Mouse (Mus musculus) MEL (cell line): ENCODE measurements around the gene Plcb1. TPM values are rescaled to one million over a fixed set of nuclear protein-coding genes. Genes with fewer than 3 reads are reported as not detected.

Experiments
- DNase-seq: peaks from one replicate; pipeline ENCODE4 v3.0.0; 2011; ENCODE audit warnings: low read depth, low spot score
- H3K27ac ChIP-seq: 2 replicates; pipeline ENCODE4 v1.5.1; 2012; ENCODE audit warnings: low read depth, mild to moderate bottlenecking, control low read depth, low read length, moderate library complexity; ENCODE audit not compliant: control insufficient read depth
- H3K27me3 ChIP-seq, 2 experiments: fragments of 150-350 bp in 1 of 2; sonication (generic) in 1 of 2; 2 replicates each; pipeline ENCODE4 v1.6.1; 2012; ENCODE audit warnings: low read length in 2 of 2, mild to moderate bottlenecking in 2 of 2, improper control_type of control experiment in 1 of 2, moderate library complexity in 1 of 2; ENCODE audit not compliant: insufficient read depth in 2 of 2, control insufficient read depth in 1 of 2
- H3K36me3 ChIP-seq, 2 experiments: 2 replicates each; pipeline ENCODE4 v1.6.1; 2012 to 2014; ENCODE audit warnings: low read length in 2 of 2, improper control_type of control experiment in 1 of 2, inconsistent platforms in 1 of 2, mild to moderate bottlenecking in 1 of 2; ENCODE audit not compliant: insufficient read depth in 2 of 2, control insufficient read depth in 1 of 2
- H3K4me1 ChIP-seq, 2 experiments: fragments of 150-350 bp in 1 of 2; sonication (generic) in 1 of 2; 2 replicates each; pipeline ENCODE4 v1.6.1; 2012; ENCODE audit warnings: low read length in 2 of 2, improper control_type of control experiment in 1 of 2, mild to moderate bottlenecking in 1 of 2; ENCODE audit not compliant: insufficient read depth in 2 of 2, control insufficient read depth in 1 of 2
- H3K4me3 ChIP-seq, 2 experiments: fragments of 150-350 bp in 1 of 2; sonication (generic) in 1 of 2; 2 replicates each; pipeline ENCODE4 v1.5.1; 2012; ENCODE audit warnings: low read depth in 2 of 2, low read length in 2 of 2, mild to moderate bottlenecking in 2 of 2, moderate library complexity in 2 of 2, control low read depth in 1 of 2, improper control_type of control experiment in 1 of 2; ENCODE audit not compliant: control insufficient read depth in 1 of 2, insufficient read depth in 1 of 2
- H3K79me2 ChIP-seq: 2 replicates; pipeline ENCODE4 v1.6.1; 2012; ENCODE audit warnings: mild to moderate bottlenecking, low read length, moderate library complexity; ENCODE audit not compliant: control insufficient read depth, poor library complexity, insufficient read depth
- H3K9ac ChIP-seq: 2 replicates; pipeline ENCODE4 v1.6.1; 2012; ENCODE audit warnings: low read depth, mild to moderate bottlenecking, control low read depth, low read length, moderate library complexity; ENCODE audit not compliant: control insufficient read depth, poor library complexity, severe bottlenecking
- H3K9me3 ChIP-seq: fragments of 150-350 bp; sonication (generic); replicated peaks from 2 replicates; pipeline ENCODE4 v1.6.1; 2012; ENCODE audit warnings: mild to moderate bottlenecking, low read length, improper control_type of control experiment, moderate library complexity; ENCODE audit not compliant: insufficient read depth
- CHD1 ChIP-seq: IDR thresholded peaks from 2 replicates; pipeline ENCODE4 v1.6.1; 2012; ENCODE audit warnings: low read depth, mild to moderate bottlenecking, inconsistent platforms, low read length, improper control_type of control experiment
- CHD2 ChIP-seq: IDR thresholded peaks from 2 replicates; pipeline ENCODE4 v1.6.1; 2011; ENCODE audit warnings: low read length, improper control_type of control experiment
- ELF1 ChIP-seq: IDR thresholded peaks from 2 replicates; pipeline ENCODE4 v1.6.1; 2014; ENCODE audit warnings: low read depth, mild to moderate bottlenecking, inconsistent platforms, low read length, improper control_type of control experiment, moderate library complexity
- GABPA ChIP-seq: IDR thresholded peaks from 2 replicates; pipeline ENCODE4 v1.6.1; 2012; ENCODE audit warnings: low read depth, mild to moderate bottlenecking, inconsistent platforms, low read length, improper control_type of control experiment, moderate library complexity
- HCFC1 ChIP-seq: IDR thresholded peaks from 2 replicates; pipeline ENCODE4 v1.6.1; 2012; ENCODE audit warnings: low read depth, mild to moderate bottlenecking, inconsistent platforms, low read length, improper control_type of control experiment, moderate library complexity
- MAFK ChIP-seq: IDR thresholded peaks from 2 replicates; pipeline ENCODE4 v1.6.1; 2011; ENCODE audit warnings: low read depth, mild to moderate bottlenecking, low read length, improper control_type of control experiment, borderline replicate concordance
- MAX ChIP-seq: IDR thresholded peaks from 2 replicates; pipeline ENCODE4 v1.6.1; 2011; ENCODE audit warnings: low read length, improper control_type of control experiment
- MEF2A ChIP-seq: IDR thresholded peaks from 2 replicates; pipeline ENCODE4 v1.6.1; 2014; ENCODE audit warnings: low read depth, mild to moderate bottlenecking, inconsistent platforms, low read length, improper control_type of control experiment; ENCODE audit not compliant: poor library complexity, insufficient replicate concordance, severe bottlenecking; ENCODE audit errors: extremely low read depth
- NRF1 ChIP-seq: IDR thresholded peaks from 2 replicates; pipeline ENCODE4 v1.6.1; 2014; ENCODE audit warnings: low read depth, mild to moderate bottlenecking, inconsistent platforms, low read length, improper control_type of control experiment, moderate library complexity; ENCODE audit not compliant: poor library complexity, insufficient read depth, severe bottlenecking
- SIN3A ChIP-seq: IDR thresholded peaks from 2 replicates; pipeline ENCODE4 v1.6.1; 2012; ENCODE audit warnings: low read length, improper control_type of control experiment, inconsistent platforms
- TAL1 ChIP-seq: IDR thresholded peaks from 2 replicates; pipeline ENCODE4 v1.6.1; 2012; ENCODE audit warnings: mild to moderate bottlenecking, inconsistent platforms, low read length, moderate library complexity, mixed read lengths
- TBP ChIP-seq: IDR thresholded peaks from 2 replicates; pipeline ENCODE4 v1.8.0; 2011; ENCODE audit warnings: low read depth, low read length, improper control_type of control experiment
- UBTF ChIP-seq: IDR thresholded peaks from 2 replicates; pipeline ENCODE4 v1.6.1; 2012; ENCODE audit warnings: low read depth, mild to moderate bottlenecking, inconsistent platforms, low read length, improper control_type of control experiment, moderate library complexity, borderline replicate concordance; ENCODE audit not compliant: insufficient read depth
- ZC3H11A ChIP-seq: IDR thresholded peaks from 2 replicates; pipeline ENCODE4 v1.6.1; 2012; ENCODE audit warnings: low read depth, mild to moderate bottlenecking, inconsistent platforms, low read length, improper control_type of control experiment
- polyA plus RNA-seq, 2 experiments: library from polyadenylated mRNA; stranded (reverse) in 1 of 2; unstranded in 1 of 2; fragments of >175 nt in 1 of 2; fragments of >200 nt in 1 of 2; gene quantifications; 2 replicates each; pipeline versions ENCODE4 v1.2.1 to v1.2.4; 2012; ENCODE audit warnings: low replicate concordance in 2 of 2, low read depth in 1 of 2; ENCODE audit not compliant: insufficient read length in 2 of 2, insufficient read depth in 1 of 2, missing spikeins in 1 of 2
- total RNA-seq: library from RNA; depleted of rRNA; stranded (reverse); fragments of 300-350 nt; gene quantifications from 2 replicates; pipeline ENCODE4 v1.2.3, GENCODE M21; 2012

Gene Plcb1
- total and polyA plus RNA-seq, 3 experiments: not detected

- no peaks in the 10 kb centered on the region for H3K79me2 ChIP-seq
- no peak for TF ChIP-seq MEF2A
- no peak for TF ChIP-seq SIN3A
- TF ChIP-seq TBP: no peak
- TF ChIP-seq TAL1: no peak
- no peak for TF ChIP-seq NRF1
- no peak for TF ChIP-seq ELF1
- TF ChIP-seq HCFC1: no peak
- TF ChIP-seq MAX: no peak
- TF ChIP-seq CHD2: no peak
- no peak for TF ChIP-seq ZC3H11A
- no peak for TF ChIP-seq UBTF
- TF ChIP-seq, all 39 proteins: peak for 0
- H3K36me3 ChIP-seq: no peaks in the 10 kb centered on the region
- no peak overlapping the region for H3K4me3 ChIP-seq
- DNase-seq: no peak
- H3K9me3 ChIP-seq: no peaks in the 10 kb centered on the region
- H3K4me1 ChIP-seq: no peaks in the 10 kb centered on the region
- no peak overlapping the region for H3K27ac ChIP-seq
- H3K9ac ChIP-seq: no peak overlapping the region
- H3K27me3 ChIP-seq: no peaks in the 10 kb centered on the region
These were observed 39.8 kb downstream of the Plcb1 start for GRCm38 (mm10) chr2:134825645-134826044.

GRCm38 (mm10) chr2:134826111-134827005, 40.5 kb downstream of the Plcb1 start:
- no peak overlapping the region for H3K9ac ChIP-seq
- H3K4me1 ChIP-seq: no peaks in the 10 kb centered on the region
- H3K27ac ChIP-seq: no peak overlapping the region
- no peaks in the 10 kb centered on the region for H3K27me3 ChIP-seq
- H3K79me2 ChIP-seq: no peaks in the 10 kb centered on the region
- H3K4me3 ChIP-seq: no peak overlapping the region
- no peaks in the 10 kb centered on the region for H3K9me3 ChIP-seq
- no peaks in the 10 kb centered on the region for H3K36me3 ChIP-seq
- TF ChIP-seq MAFK (no peak), GABPA (no peak), CHD1 (no peak)
- DNase-seq: no peak
